Mouse (Mus musculus): ENCODE data around the gene Pdzk1. TPM values are rescaled to one million over a fixed set of nuclear protein-coding genes. Genes with fewer than 3 reads are reported as not detected.

Gene Pdzk1
- polyA plus RNA-seq, 2 experiments = 0.24 TPM; not detected in 1

DNA sequence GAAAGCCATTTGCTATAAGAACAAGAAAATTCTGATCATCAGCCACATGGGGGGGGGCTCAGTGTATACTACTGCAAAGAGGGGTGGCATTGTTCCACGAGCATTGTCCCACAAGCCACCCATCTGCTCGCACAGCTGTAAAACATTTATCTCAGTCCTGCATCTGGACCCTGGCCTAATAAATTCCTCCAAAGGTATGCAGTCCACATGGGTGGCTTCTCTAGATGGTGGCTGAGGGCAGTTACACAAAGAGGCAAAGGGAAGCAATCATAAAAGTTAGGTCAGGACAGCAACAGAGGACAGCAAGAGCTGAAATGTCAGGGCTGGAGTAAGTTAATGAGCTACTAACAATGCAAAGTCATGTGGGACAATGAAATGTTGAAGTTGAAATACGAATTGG, 5.4 kb upstream of the Pdzk1 start:
- no peak for TF ChIP-seq POLR2A (IDR thresholded peaks at IDR 0.05; ENCODE audit: borderline replicate concordance, extremely low read depth, insufficient read depth, insufficient read length)
- no peak for ATAC-seq (ENCODE audit: low FRiP score, low read depth)
- no peaks in the 10 kb centered on the region for H3K9me3 ChIP-seq (ENCODE audit: control insufficient read depth, low read length)

DNA sequence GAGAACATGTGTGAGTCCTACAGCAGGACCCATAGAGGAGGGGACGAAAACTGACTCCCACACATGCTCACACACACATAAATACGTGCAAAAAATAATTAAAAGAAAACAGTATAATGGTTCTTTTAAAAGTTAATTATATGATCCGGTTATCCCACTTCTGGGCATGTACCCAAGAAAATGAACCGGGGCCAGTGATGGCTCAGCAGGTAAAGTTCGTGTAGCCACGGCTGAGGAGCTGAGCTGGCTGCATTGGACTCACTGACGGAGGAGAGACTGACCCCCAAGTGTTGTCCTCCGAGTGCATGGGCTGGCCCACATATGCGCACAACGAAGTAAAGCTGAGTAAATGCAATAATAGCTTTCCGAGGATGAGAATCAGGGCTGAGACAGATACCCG, 4.5 kb upstream of the Pdzk1 start:
- ATAC-seq (ENCODE audit: low FRiP score, low read depth) = no peak
- H3K27ac ChIP-seq (replicated peaks; ENCODE audit: low read depth, low read length) = no peak overlapping the region
- no peak overlapping the region for H3K4me3 ChIP-seq (replicated peaks; ENCODE audit: low read length)
- H3K4me1 ChIP-seq (ENCODE audit: control insufficient read depth, insufficient read depth, low read length) = no peaks in the 10 kb centered on the region
- no peak for DNase-seq (ENCODE audit: low spot score)
- no peaks in the 10 kb centered on the region for H3K9me3 ChIP-seq (ENCODE audit: control insufficient read depth, low read length)
- H3K36me3 ChIP-seq (ENCODE audit: control insufficient read depth, insufficient read depth, low read length) = no peaks in the 10 kb centered on the region
- H3K4me2 ChIP-seq (replicated peaks; ENCODE audit: low read depth, low read length, severe bottlenecking) = no peak overlapping the region
- TF ChIP-seq POLR2A (IDR thresholded peaks at IDR 0.05; ENCODE audit: borderline replicate concordance, extremely low read depth, insufficient read depth, insufficient read length) = no peak
- 66% methylated on average over 12 of the region's 12 CpGs for WGBS
- no peak overlapping the region for H3K9ac ChIP-seq (ENCODE audit: low read depth, low read length, severe bottlenecking)
- H3K27me3 ChIP-seq (ENCODE audit: control insufficient read depth, insufficient read depth, low read length) = no peaks in the 10 kb centered on the region

More for the DNA sequence above, 5.4 kb upstream of the Pdzk1 start:
- Histone ChIP-seq H3K4me1 (ENCODE audit: control insufficient read depth, insufficient read depth, low read length) (no peaks in the 10 kb centered on the region), H3K27me3 (ENCODE audit: control insufficient read depth, insufficient read depth, low read length) (no peaks in the 10 kb centered on the region), H3K4me3 (replicated peaks; ENCODE audit: low read length) (no peak overlapping the region), H3K27ac (replicated peaks; ENCODE audit: low read depth, low read length) (no peak overlapping the region), H3K9ac (ENCODE audit: low read depth, low read length, severe bottlenecking) (no peak overlapping the region), H3K36me3 (ENCODE audit: control insufficient read depth, insufficient read depth, low read length) (no peaks in the 10 kb centered on the region), H3K4me2 (replicated peaks; ENCODE audit: low read depth, low read length, severe bottlenecking) (no peak overlapping the region)
- no peak for DNase-seq (ENCODE audit: low spot score)
- 27% methylated on average over 3 of the region's 3 CpGs for WGBS

DNA sequence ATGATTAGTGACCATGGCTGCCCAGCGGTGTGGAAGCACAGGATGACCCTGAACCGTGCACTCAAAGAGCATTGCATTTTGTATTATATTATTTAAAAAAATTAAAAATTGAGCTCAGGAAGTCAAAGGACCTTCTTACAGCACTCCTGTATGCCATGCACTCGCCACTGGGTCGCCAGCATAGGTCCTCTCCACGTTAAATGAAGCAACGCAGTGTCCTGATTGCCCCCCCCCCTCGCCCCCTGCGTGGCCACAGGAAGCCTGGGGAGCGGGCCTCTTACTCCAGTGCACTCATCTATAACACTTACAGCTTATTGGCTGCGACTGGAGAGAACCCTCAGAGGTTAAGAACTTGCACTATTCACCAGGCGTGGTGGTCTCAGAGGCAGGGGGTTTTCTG, 3.8 kb upstream of the Pdzk1 start:
- Histone ChIP-seq H3K4me2 (replicated peaks; ENCODE audit: low read depth, low read length, severe bottlenecking) (no peak overlapping the region), H3K4me1 (ENCODE audit: control insufficient read depth, insufficient read depth, low read length) (no peaks in the 10 kb centered on the region), H3K9ac (ENCODE audit: low read depth, low read length, severe bottlenecking) (no peak overlapping the region), H3K9me3 (ENCODE audit: control insufficient read depth, low read length) (no peaks in the 10 kb centered on the region), H3K4me3 (replicated peaks; ENCODE audit: low read length) (no peak overlapping the region), H3K27me3 (ENCODE audit: control insufficient read depth, insufficient read depth, low read length) (no peaks in the 10 kb centered on the region), H3K36me3 (ENCODE audit: control insufficient read depth, insufficient read depth, low read length) (no peaks in the 10 kb centered on the region), H3K27ac (replicated peaks; ENCODE audit: low read depth, low read length) (no peak overlapping the region)
- no peak for DNase-seq (ENCODE audit: low spot score)
- no peak for TF ChIP-seq POLR2A (IDR thresholded peaks at IDR 0.05; ENCODE audit: borderline replicate concordance, extremely low read depth, insufficient read depth, insufficient read length)
- no peak for ATAC-seq (ENCODE audit: low FRiP score, low read depth)
- 40% methylated on average over 11 of the region's 11 CpGs for WGBS

DNA sequence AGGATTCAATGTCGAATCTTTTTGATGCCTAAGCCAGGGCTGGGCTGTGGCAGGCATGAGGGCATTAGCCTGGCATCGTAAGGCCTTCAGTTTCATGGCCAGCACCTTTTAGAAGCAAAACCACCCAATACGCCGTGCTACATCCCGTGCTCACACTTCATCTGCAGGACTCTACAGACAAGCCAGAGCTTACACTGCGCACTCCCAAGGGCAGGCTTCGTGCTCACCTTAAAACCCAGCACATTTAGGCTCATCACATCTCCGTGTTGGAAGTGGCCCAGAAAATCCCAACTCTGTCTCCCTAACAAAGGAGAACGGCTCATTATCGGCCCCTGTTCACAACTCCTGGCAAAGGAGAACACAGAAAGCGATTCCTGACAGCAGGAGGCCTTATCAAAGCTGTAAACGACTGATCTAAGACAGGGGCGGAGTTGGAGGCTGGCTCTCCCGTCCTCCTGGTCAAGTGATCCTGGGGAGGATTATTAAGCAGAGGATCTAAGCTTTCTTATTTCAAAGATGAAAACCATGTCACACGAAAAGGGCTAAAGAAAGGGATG, 698 bp upstream of the Pdzk1 start:
- no peak for TF ChIP-seq POLR2A (IDR thresholded peaks at IDR 0.05; ENCODE audit: borderline replicate concordance, extremely low read depth, insufficient read depth, insufficient read length)
- no peak overlapping the region for H3K4me2 ChIP-seq (replicated peaks; ENCODE audit: low read depth, low read length, severe bottlenecking)
- ATAC-seq (ENCODE audit: low FRiP score, low read depth) (no peak), DNase-seq (ENCODE audit: low spot score) (no peak)
- no peak overlapping the region for H3K4me3 ChIP-seq (replicated peaks; ENCODE audit: low read length)
- 35% methylated on average over 15 of the region's 15 CpGs for WGBS
- no peaks in the 10 kb centered on the region for H3K27me3 ChIP-seq (ENCODE audit: control insufficient read depth, insufficient read depth, low read length)
- H3K4me1 ChIP-seq (ENCODE audit: control insufficient read depth, insufficient read depth, low read length) = no peaks in the 10 kb centered on the region
- no peak overlapping the region for H3K9ac ChIP-seq (ENCODE audit: low read depth, low read length, severe bottlenecking)
- no peaks in the 10 kb centered on the region for H3K36me3 ChIP-seq (ENCODE audit: control insufficient read depth, insufficient read depth, low read length)
- no peak overlapping the region for H3K27ac ChIP-seq (replicated peaks; ENCODE audit: low read depth, low read length)
- no peaks in the 10 kb centered on the region for H3K9me3 ChIP-seq (ENCODE audit: control insufficient read depth, low read length)

DNA sequence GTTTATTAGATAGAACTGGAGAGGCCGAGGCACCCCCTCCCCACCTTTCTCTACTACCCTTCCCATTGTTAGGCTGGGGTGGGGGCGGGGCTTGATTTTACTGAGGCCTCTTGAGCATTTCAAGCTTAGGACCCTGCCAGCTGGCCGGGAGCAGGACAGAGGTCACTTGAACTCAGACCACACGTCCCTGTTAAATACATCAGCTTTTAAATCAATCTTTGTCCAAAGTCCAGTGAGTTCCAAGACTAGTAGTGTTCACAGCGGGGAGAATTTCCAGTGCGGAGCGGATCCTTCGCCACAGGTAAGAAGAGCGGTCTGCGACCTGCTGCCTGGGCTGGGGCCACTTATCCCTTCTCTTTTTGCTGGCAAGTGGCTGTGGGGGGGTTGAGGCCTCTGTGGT, 772 bp downstream of the Pdzk1 start:
- H3K4me3 ChIP-seq (replicated peaks; ENCODE audit: low read length) = no peak overlapping the region
- 77% methylated on average over 10 of the region's 10 CpGs for WGBS
- H3K27me3 ChIP-seq (ENCODE audit: control insufficient read depth, insufficient read depth, low read length) = no peaks in the 10 kb centered on the region
- H3K36me3 ChIP-seq (ENCODE audit: control insufficient read depth, insufficient read depth, low read length) = no peaks in the 10 kb centered on the region
- no peak overlapping the region for H3K27ac ChIP-seq (replicated peaks; ENCODE audit: low read depth, low read length)
- H3K4me1 ChIP-seq (ENCODE audit: control insufficient read depth, insufficient read depth, low read length) = no peaks in the 10 kb centered on the region
- DNase-seq (ENCODE audit: low spot score) (no peak), ATAC-seq (ENCODE audit: low FRiP score, low read depth) (no peak)
- no peaks in the 10 kb centered on the region for H3K9me3 ChIP-seq (ENCODE audit: control insufficient read depth, low read length)
- H3K4me2 ChIP-seq (replicated peaks; ENCODE audit: low read depth, low read length, severe bottlenecking) = no peak overlapping the region
- no peak for TF ChIP-seq POLR2A (IDR thresholded peaks at IDR 0.05; ENCODE audit: borderline replicate concordance, extremely low read depth, insufficient read depth, insufficient read length)
- H3K9ac ChIP-seq (ENCODE audit: low read depth, low read length, severe bottlenecking) = no peak overlapping the region

DNA sequence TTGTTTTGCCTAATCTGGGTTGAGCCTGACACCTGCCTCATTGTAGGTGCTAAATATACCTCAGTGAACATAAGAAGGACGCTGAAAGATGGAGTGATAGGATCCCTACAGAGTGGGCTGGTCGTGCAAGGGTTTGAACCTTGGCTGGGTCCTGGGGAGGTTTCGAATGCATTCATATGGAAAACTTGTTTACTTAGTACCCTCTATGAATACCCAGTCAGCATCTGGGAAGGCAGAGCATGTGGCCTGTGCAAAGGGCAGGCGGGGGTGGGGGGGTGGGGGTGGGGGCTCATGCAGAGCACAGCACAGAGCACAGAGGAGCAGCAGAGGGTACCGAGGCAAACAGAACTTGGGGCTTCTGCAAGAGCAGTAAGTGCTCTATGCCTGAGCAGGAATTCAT, 3.8 kb downstream of the Pdzk1 start:
- no peak overlapping the region for H3K4me2 ChIP-seq (replicated peaks; ENCODE audit: low read depth, low read length, severe bottlenecking)
- no peak overlapping the region for H3K4me3 ChIP-seq (replicated peaks; ENCODE audit: low read length)
- no peaks in the 10 kb centered on the region for H3K4me1 ChIP-seq (ENCODE audit: control insufficient read depth, insufficient read depth, low read length)
- 35% methylated on average over 5 of the region's 5 CpGs for WGBS
- no peak overlapping the region for H3K9ac ChIP-seq (ENCODE audit: low read depth, low read length, severe bottlenecking)
- H3K36me3 ChIP-seq (ENCODE audit: control insufficient read depth, insufficient read depth, low read length) = no peaks in the 10 kb centered on the region
- no peak for ATAC-seq (ENCODE audit: low FRiP score, low read depth)
- TF ChIP-seq POLR2A (IDR thresholded peaks at IDR 0.05; ENCODE audit: borderline replicate concordance, extremely low read depth, insufficient read depth, insufficient read length) = no peak
- no peak for DNase-seq (ENCODE audit: low spot score)
- H3K9me3 ChIP-seq (ENCODE audit: control insufficient read depth, low read length) = no peaks in the 10 kb centered on the region
- no peak overlapping the region for H3K27ac ChIP-seq (replicated peaks; ENCODE audit: low read depth, low read length)
- H3K27me3 ChIP-seq (ENCODE audit: control insufficient read depth, insufficient read depth, low read length) = no peaks in the 10 kb centered on the region

Data from limb, embryonic 14.5 days (tissue).